Mouse (Mus musculus): ENCODE measurements at regions not wholly inside any gene's neighbourhood (a gene's known extent, or its start where the extent isn't known, plus 50 kb on each side); places are given as distances from the start of the nearest gene placed in this dataset.
"Not testable (repeated sequence)": the region's sequence is repeated elsewhere in the genome, so short reads cannot be mapped to it uniquely, and the experiment has no call there.

GRCm38 (mm10) chr11:26724963-26725721 lies 131.3 kb upstream of the Vrk2 start:
- no peak overlapping the region for H3K4me3 ChIP-seq (ENCODE audit: low read depth, low read length)
- H3K9me3 ChIP-seq (ENCODE audit: low read length) = no peaks in the 10 kb centered on the region
- no peak for DNase-seq (ENCODE audit: low spot score)
- H3K9ac ChIP-seq (replicated peaks; ENCODE audit: low read length, poor library complexity, severe bottlenecking) = no peak overlapping the region
- no peaks in the 10 kb centered on the region for H3K27me3 ChIP-seq (ENCODE audit: insufficient read depth, low read length)
- no peaks in the 10 kb centered on the region for H3K36me3 ChIP-seq (ENCODE audit: insufficient read depth, low read length)
- H3K4me2 ChIP-seq (ENCODE audit: low read depth, low read length, poor library complexity, severe bottlenecking) = no peak overlapping the region
- WGBS = 52% methylated on average over 11 of the region's 11 CpGs
- TF ChIP-seq CTCF (IDR thresholded peaks at IDR 0.05) = no peak
- no peak overlapping the region for H3K27ac ChIP-seq (ENCODE audit: low read depth, low read length)
- no peaks in the 10 kb centered on the region for H3K4me1 ChIP-seq (ENCODE audit: insufficient read depth, low read length)
- no peak for ATAC-seq (ENCODE audit: low FRiP score)

- Histone ChIP-seq H3K27me3 (ENCODE audit: insufficient read depth, low read length) (no peaks in the 10 kb centered on the region), H3K4me1 (ENCODE audit: insufficient read depth, low read length) (no peaks in the 10 kb centered on the region), H3K9ac (replicated peaks; ENCODE audit: low read length, poor library complexity, severe bottlenecking) (no peak overlapping the region), H3K4me3 (ENCODE audit: low read depth, low read length) (no peak overlapping the region), H3K27ac (ENCODE audit: low read depth, low read length) (no peak overlapping the region), H3K9me3 (ENCODE audit: low read length) (no peaks in the 10 kb centered on the region), H3K36me3 (ENCODE audit: insufficient read depth, low read length) (no peaks in the 10 kb centered on the region), H3K4me2 (ENCODE audit: low read depth, low read length, poor library complexity, severe bottlenecking) (no peak overlapping the region)
- ATAC-seq (ENCODE audit: low FRiP score) = no peak
- WGBS = 84% methylated on average over 3 of the region's 3 CpGs
- TF ChIP-seq CTCF (IDR thresholded peaks at IDR 0.05) = no peak
- no peak for DNase-seq (ENCODE audit: low spot score)
Measured at GRCm38 (mm10) chr11:26722292-26722691, 128.5 kb upstream of the Vrk2 start.

- H3K36me3 ChIP-seq (ENCODE audit: insufficient read depth, low read length) = no peaks in the 10 kb centered on the region
- no peaks in the 10 kb centered on the region for H3K9me3 ChIP-seq (ENCODE audit: low read length)
- ATAC-seq (ENCODE audit: low FRiP score) (no peak), DNase-seq (ENCODE audit: low spot score) (no peak)
- no peaks in the 10 kb centered on the region for H3K27me3 ChIP-seq (ENCODE audit: insufficient read depth, low read length)
- H3K4me1 ChIP-seq (ENCODE audit: insufficient read depth, low read length) = no peaks in the 10 kb centered on the region
- no peak overlapping the region for H3K4me2 ChIP-seq (ENCODE audit: low read depth, low read length, poor library complexity, severe bottlenecking)
- H3K4me3 ChIP-seq (ENCODE audit: low read depth, low read length) = no peak overlapping the region
- TF ChIP-seq CTCF (IDR thresholded peaks at IDR 0.05) = no peak
- H3K9ac ChIP-seq (replicated peaks; ENCODE audit: low read length, poor library complexity, severe bottlenecking) = no peak overlapping the region
- 96% methylated on average over 3 of the region's 3 CpGs for WGBS
- H3K27ac ChIP-seq (ENCODE audit: low read depth, low read length) = no peak overlapping the region
Measured at GRCm38 (mm10) chr11:26721173-26721572, 127.4 kb upstream of the Vrk2 start.

GRCm38 (mm10) chr11:26711237-26711636 lies 117.4 kb upstream of the Vrk2 start:
- not testable (repeated sequence) for H3K36me3 ChIP-seq (ENCODE audit: insufficient read depth, low read length); ATAC-seq (ENCODE audit: low FRiP score); H3K9ac ChIP-seq (replicated peaks; ENCODE audit: low read length, poor library complexity, severe bottlenecking); H3K27ac ChIP-seq (ENCODE audit: low read depth, low read length); H3K27me3 ChIP-seq (ENCODE audit: insufficient read depth, low read length); H3K4me1 ChIP-seq (ENCODE audit: insufficient read depth, low read length); H3K4me2 ChIP-seq (ENCODE audit: low read depth, low read length, poor library complexity, severe bottlenecking); H3K4me3 ChIP-seq (ENCODE audit: low read depth, low read length); H3K9me3 ChIP-seq (ENCODE audit: low read length); DNase-seq (ENCODE audit: low spot score)
- WGBS = 71% methylated on average over 1 of the region's 2 CpGs

- no peaks in the 10 kb centered on the region for H3K9me3 ChIP-seq (ENCODE audit: low read length)
- H3K9ac ChIP-seq (replicated peaks; ENCODE audit: low read length, poor library complexity, severe bottlenecking) = no peak overlapping the region
- H3K27ac ChIP-seq (ENCODE audit: low read depth, low read length) = no peak overlapping the region
- H3K4me1 ChIP-seq (ENCODE audit: insufficient read depth, low read length) = no peaks in the 10 kb centered on the region
- no peak for TF ChIP-seq CTCF (IDR thresholded peaks at IDR 0.05)
- DNase-seq (ENCODE audit: low spot score) = no peak
- no peak for ATAC-seq (ENCODE audit: low FRiP score)
- no peaks in the 10 kb centered on the region for H3K36me3 ChIP-seq (ENCODE audit: insufficient read depth, low read length)
- 42% methylated on average over 2 of the region's 2 CpGs for WGBS
- H3K27me3 ChIP-seq (ENCODE audit: insufficient read depth, low read length) = no peaks in the 10 kb centered on the region
- H3K4me2 ChIP-seq (ENCODE audit: low read depth, low read length, poor library complexity, severe bottlenecking) = no peak overlapping the region
- H3K4me3 ChIP-seq (ENCODE audit: low read depth, low read length) = no peak overlapping the region
Measured at GRCm38 (mm10) chr11:26708636-26709035, 114.8 kb upstream of the Vrk2 start.

- ATAC-seq (ENCODE audit: low FRiP score) (no peak), DNase-seq (ENCODE audit: low spot score) (no peak)
- Histone ChIP-seq H3K9me3 (ENCODE audit: low read length) (no peaks in the 10 kb centered on the region), H3K27me3 (ENCODE audit: insufficient read depth, low read length) (no peaks in the 10 kb centered on the region), H3K4me3 (ENCODE audit: low read depth, low read length) (no peak overlapping the region), H3K27ac (ENCODE audit: low read depth, low read length) (no peak overlapping the region), H3K9ac (replicated peaks; ENCODE audit: low read length, poor library complexity, severe bottlenecking) (no peak overlapping the region), H3K4me2 (ENCODE audit: low read depth, low read length, poor library complexity, severe bottlenecking) (no peak overlapping the region), H3K4me1 (ENCODE audit: insufficient read depth, low read length) (no peaks in the 10 kb centered on the region), H3K36me3 (ENCODE audit: insufficient read depth, low read length) (no peaks in the 10 kb centered on the region)
- no peak for TF ChIP-seq CTCF (IDR thresholded peaks at IDR 0.05)
Measured at GRCm38 (mm10) chr11:26683850-26684249, 90.1 kb upstream of the Vrk2 start.
